Mouse (Mus musculus) lung, adult 18-20 months (tissue): Measurements from ENCODE around the gene Sept11.

Source experiments
- DNase-seq, 2 experiments: peaks; one replicate each; pipeline ENCODE4 v3.0.0; 2022; ENCODE audit warnings: mixed read lengths in 2 of 2

The Sept11 gene

DNA sequence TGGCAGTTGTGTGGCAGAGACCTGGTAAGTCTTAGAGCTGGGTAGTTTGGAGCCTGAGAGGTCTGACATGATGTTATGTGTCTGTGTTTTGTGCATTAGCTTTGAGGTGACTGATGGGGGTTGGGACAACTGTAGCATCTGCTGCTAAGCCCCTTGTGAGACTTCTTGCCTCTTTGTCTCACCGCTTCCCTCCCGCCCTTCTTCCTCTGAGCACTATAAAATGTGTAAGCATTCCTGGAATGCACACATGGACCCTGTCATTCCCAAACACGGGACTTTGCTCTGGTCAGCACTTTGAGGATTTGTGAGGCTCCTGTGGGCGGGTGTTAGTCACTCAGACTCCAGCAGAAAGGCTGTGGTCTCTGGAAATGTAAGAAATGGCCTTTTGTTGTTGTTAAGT is 36.7 kb downstream of the Sept11 start:
- DNase-seq: no peak

DNA sequence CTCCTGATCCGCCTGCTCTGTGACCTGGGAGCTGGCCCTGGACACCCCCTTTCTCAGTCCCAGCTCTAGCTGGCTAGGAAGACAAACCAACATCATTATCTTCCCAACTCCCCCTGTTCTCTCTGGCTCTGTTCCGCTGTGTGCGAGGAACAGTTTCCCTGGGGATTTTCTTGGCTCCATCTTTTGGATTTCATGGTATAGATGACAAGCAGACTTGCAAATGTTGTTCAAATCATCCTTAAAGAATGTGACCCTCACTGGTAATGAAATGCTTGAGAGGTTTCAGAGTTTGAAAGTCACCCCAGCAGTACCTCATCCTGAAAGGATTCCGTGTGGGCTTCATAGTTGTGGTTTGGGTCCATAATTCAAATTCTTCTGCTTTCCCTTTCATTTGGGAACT is 38.2 kb downstream of the Sept11 start:
- no peak for DNase-seq

DNA sequence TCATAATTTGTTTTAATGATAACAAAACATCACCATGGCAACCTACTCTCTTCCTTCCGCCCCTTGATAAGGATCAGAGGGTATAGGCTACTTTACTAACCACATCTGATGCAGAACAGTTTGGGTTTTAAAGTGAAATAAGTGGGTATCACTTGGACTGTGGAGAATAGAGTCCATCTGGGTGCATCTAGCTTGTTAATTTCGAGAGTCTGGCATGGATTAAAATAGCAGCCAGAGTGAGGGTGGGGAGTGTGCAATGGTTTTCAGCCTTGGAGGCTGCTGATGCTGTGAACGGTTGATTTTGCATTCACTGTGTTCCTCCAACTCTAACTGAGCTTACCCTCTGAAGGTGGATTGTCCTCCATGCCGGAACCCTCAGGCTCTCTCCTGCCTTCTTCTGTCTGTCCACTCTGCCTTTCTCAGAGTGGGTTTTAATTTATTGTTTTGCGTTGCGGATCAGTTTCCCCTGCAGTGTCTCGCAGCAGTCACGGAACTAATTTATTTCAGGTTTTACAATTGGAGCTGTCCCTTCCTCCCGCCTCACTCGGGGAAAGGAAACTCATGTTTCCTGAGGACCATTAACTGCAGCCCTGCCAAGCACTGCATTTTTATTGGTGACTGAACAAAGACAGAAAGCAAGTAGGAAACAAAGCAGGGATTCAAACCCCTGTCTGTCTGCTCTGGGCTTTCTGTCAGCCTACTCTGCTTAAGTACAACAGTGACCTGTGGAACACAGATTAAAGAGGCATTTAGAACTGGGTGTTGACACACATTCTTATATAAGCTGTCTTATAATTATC is 40.4 kb downstream of the Sept11 start:
- no peak for DNase-seq

DNA sequence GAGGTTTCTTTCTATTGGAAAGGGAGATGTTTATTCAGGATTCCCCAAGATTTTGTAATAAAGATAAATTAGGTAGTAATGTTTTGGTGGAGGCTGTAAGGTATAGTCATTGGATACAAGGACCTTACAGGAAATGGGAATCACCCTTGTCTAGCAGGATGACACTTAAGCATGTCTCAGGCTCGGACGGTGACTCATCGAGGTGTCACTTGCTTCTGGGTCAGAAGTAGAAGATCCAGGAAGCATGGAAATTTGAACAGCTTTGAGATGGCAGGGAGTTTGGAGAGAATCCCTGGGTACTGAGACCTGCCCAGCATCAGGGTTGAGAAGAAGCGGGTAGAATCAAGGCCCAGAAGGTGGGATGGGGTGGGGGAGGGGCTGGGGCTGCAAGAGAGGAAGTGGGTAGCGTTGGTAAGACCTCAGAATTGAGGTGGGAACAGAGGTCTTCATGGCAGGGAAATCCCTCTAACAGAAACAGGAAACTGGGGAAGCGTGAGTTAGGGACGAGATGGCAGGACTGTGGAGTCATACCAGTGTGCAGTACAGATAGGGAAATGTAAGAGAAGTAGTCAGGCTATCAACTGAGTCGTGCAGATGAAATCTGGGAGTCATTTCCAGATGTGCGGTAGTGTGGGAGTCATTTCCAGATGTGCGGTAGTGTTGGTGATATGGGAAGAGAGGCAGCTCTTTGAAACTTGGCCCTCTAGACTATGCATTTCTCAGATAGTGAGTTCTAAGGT is 42.3 kb downstream of the Sept11 start:
- no peak for DNase-seq

DNA sequence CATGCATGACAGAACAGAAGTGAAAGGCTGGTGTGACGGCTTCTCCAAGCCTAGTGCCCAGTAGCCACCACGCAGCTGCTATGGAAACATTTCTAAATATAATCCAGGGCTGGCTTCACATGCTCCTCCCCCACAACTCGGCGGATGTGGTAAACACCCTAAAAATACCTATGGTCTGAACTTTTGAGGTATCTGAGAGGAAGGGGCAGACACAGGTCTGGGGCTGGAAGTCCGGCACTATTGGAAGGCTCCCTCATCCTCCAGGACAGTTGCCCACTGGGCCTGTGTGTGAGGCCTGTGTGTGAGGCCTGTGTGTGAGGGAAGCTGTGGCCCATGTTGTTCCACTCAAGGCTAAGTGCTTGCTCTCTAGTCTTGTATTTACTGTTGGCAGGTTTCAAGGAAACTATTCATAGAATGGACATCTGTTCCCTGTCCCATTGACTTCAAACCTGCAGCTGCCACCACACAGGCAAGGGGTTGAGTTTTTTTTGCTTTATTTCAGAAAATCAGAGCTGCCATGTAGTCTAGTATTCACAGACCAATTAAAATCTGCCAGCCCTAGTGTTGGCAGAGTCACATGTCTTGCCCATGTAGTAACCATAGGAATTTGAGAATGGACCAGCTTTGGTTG is 43.8 kb downstream of the Sept11 start:
- peak; percentile 61 to 62 for DNase-seq

DNA sequence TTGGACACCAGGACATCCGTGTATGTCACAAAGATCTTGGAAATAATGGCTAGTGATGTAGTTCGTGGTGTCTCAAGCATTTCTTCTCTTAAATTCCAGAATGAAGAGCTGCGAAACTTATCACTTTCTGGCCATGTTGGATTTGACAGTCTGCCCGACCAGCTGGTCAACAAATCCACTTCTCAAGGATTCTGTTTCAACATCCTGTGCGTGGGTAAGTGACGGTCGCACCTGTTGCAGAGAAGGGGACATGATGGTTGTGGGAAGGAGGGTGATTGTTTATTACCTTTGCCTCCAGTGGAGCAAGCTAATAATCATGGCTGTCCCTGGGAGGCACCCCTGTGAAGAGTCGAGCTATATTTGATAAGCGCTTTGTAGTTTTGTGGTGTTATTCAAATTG is 46.1 kb downstream of the Sept11 start:
- no peak for DNase-seq

DNA sequence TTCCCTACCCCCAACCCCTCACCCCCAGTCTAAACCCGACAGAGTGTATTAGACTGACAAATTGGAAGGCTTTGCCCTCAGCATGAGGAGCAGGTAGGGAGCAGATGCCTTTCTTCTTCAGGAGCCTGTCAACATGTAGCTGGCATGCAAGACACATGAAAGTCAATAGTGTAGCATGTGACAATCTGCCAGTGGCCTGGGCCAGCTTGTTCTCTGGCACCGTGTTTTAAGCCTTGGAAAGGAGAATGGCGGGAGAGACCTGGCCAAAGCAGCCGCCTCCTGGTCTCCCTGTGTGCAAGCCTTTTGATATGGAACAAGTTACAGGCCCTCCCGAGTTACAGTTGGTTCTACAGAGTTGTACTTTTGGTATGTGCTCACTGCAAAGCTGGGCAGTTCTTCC is 47.5 kb downstream of the Sept11 start:
- no peak for DNase-seq

DNA sequence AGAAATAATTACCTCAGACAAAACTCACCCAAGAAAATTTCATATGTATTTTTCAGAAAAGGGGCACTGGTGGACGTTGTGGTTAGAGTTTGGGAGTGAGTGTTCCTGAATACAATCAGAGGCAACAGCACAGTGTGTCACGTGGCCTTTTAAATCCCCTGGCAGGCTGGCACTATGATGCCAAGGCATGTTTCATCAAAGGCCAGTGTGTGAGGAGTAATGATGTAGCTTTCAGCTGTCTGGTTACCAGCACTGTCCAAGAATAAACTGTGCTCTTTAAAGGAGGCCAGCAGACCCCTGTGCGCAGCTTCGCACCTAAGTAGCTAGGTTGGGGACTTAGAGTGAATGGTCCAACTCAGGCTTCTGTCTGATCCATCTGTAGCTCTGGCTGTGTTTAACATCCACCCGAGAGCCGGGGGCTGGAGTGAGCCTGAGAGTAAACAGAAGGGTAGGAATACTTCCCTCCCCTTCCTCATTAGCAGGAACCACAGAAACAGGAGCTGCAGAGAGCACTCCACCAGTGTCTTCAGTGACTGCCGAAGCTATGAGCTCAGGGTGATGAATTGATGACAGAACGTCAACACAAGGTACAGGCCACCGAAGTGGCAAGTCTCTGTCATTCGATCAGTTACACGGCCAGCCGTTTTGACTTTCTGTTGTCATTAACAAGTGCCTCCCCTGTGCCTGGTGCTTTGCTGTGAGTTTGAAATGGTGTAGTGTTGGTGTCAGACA is 50.3 kb downstream of the Sept11 start:
- DNase-seq: no peak

DNA sequence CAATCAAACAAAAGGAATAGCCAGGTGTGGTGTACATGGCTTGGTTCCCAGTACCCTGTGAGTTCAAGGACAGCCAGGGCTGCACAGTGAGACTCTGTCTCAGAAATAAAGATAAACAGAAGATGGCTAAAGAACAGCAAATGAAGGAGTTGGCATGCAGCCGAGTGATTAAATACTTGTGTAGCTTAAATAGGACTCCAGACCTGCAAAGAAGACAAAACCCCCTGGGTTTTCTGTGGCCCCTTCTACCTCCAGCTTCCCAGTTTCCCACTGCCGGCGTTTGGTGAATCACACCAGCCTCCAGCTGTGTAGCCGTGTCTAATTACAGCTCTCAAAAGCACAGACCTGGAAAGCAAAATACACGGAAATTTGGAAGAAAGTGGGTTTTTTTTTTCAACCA is 51.6 kb downstream of the Sept11 start:
- no peak for DNase-seq

DNA sequence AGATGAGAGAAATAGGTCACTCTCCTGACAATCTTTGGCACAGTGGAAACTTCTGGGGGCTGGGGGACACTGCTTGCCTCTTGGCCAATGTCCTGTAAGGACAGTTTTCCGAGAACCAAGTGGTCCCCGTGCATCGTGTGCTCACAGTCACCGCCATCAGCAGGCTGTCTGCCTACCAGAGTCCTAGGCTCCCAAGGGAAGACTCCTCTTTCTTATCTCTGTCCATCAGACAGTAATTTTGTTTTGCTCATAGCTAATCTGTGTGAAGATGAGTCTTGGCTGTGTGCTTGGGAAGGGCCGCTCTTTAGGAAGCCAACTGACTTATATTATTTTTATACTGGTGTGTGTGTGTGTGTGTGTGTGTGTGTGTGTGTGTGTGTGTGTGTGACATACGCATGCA is 52.3 kb downstream of the Sept11 start:
- no peak for DNase-seq

DNA sequence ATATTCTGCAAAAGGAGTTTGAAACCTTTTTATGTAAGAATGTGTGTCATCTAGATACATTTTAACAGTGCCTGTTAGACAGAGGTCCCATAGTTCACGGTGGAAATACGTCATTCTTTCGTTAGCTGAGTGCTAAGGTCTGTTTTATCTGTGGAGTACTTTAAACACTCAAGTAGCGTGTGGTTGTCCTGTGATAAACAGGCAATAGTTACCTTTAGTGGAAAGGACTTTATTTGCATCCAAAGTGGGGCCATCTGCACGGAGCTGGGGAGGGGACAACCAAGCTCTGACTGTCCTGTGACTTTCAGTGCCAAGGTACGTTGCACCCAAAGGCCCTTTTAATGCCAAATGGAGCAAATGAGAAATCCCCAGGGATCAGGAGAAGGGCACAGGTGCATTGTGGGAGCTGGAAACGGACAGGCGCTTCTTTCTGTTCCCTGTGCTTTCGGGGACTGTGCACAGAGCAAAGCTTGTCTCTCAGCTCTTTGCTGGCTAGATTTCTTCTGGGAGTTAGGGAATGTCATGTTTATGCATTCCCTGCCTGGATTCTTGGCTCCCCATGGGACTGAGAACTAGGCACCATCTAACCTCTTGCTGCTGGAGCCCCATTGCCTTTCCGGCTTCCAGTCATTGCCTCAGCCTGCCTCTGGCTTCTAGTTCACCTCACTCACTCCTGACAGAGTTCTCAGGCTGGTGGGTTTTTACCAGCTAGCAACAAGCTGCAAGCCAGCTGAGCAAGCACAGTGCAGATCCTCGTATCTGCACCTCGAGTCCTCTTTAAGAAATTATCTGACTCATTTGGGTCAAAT is 56.9 kb downstream of the Sept11 start:
- DNase-seq: peak; percentile 33 to 38

DNA sequence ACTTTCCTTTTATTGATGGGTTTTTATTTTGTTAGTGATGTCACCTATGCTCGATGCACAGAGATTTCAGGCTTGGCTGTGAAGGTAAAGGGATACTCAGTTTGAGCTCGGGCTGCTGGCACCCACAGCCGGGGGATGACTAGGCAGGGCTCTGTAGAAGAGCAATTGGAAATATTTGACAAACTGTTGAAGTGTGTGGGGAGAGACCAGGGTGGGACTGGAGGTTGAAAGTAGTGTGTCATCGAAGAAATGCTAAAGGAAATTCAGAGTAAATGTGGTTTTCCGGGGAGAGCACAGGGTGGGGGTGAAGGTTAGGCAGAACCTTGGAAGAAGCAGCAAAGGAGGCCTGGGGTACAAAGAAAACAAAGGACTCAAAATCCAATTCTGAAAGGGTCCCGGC is 58.7 kb downstream of the Sept11 start:
- peak; percentile 17 to 24 for DNase-seq

DNA sequence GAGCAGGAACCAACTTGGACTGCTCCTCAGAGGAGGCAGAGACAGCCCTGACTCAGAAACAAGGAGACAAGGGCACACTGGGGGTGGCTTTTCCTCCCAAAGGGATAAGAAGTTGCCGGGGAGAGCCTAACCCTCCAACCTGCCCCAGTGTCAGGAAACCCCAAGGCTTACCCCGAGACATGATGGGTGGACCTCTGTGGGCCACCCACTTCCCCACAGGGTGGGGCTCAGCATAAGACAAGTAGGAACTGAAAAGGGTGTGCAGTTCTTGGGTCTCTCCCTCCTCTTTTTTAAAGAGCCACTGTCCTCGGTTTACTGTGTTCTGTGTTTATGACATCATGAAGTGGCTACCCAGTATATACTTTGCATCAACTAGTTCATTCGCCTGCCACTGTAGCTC is 59.2 kb downstream of the Sept11 start:
- DNase-seq: peak; percentile 35 to 40

DNA sequence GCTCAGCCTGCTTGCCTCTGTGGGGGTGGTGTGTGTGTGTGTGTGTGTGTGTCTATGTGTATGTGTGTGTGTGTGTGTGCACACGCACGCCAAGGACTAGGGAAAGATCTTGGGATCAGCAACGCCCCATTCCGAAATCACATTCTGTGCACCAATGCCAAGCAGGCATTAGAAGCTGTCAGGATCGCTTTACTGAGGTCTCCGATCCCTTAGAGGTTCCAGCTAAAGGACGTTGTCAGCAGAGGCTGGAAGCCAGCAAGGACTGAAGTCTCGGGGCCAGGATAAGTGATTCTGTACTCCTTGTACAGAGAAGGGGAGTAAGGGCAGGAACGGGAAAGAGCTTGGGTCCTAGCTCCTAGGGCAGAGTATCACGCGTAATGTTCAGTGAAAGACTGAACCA is 61.2 kb downstream of the Sept11 start:
- DNase-seq: no peak

DNA sequence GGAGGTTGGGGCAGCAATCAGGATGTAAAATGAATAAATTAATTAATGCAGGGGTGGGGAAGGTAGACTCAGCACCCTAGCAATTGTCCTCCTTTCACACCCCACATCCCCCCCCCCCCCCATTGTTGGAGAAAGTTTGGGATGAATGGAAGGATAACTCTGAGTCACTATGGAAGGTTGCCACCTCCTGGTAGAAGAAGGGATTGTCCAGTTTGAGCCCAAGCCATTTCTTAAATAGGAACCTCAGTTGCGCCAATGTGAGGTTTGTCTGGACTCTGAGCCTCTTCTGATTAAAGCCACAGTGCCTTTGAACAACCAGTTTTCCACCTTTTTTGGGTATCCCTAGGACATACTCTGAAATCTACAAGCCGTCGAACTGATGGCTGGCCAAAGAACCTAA is 70.3 kb downstream of the Sept11 start:
- DNase-seq: peak in 1 of 2 experiments; percentile 55

DNA sequence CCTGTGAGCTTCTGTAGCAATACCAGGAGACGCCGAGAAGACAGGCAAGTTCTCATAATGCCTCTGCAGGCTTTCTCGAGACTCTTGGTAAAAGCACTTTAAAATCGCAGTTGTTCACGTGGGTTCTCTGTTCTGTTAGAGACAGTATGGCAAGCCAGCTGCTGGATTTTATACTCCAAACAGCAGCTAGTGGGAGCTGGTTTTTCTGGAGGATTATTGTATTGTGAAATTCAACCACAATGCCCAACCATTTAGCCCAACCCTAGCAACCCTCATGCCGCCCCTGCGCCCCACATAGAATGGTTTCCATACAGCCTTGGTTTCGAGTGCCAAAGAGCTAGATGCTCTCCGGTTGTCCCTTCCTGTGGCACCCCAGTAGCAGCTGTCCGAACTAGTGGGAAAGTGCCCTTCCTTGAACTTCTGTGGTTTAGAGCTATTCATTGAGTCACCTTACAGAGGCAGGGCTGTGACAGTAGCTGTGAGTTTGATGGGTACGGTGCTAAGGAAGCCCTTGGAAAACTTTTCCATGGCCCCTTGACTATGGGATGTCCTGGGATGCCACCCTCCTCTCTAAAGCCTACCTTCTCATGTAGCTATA is 74.8 kb downstream of the Sept11 start:
- no peak for DNase-seq

DNA sequence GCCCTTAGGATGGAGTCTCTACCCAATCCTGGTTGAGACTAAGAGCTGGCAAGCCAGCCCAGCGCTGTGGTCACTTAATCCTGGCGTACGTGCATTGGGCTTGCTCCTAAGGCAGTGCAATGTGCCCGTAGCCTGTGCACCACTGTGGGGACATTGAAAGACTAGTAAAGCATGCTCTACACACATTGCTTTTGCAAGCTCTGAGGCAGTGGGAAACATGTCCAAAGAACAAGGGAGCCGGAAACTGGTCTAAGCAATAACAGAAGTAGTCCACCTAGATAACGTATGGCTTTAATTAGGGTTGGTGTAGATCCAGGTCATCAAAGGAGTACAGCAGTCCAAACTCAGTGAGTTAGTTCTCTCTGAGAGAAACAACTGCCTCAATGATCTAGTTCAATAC is 75.4 kb downstream of the Sept11 start:
- DNase-seq: no peak

DNA sequence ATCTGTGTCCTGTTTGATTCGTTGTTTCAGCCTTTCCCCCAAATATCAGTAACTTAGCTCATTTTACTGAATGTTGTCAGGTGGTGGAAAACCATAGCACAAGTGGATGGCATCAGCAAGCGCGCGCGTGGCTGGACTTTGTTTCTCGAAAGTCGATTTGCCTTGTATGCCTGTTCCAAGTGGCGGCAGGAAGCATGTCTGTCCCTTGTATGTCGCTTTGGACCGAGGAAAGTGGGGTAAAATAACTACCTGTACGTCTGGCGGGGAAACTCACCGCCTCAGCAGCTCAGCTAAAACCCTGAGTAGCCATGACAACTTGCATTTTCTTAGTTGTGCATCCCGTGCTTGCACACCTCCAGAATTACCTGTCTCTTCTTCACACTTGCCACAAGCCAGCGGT is 78.2 kb downstream of the Sept11 start:
- DNase-seq: no peak

DNA sequence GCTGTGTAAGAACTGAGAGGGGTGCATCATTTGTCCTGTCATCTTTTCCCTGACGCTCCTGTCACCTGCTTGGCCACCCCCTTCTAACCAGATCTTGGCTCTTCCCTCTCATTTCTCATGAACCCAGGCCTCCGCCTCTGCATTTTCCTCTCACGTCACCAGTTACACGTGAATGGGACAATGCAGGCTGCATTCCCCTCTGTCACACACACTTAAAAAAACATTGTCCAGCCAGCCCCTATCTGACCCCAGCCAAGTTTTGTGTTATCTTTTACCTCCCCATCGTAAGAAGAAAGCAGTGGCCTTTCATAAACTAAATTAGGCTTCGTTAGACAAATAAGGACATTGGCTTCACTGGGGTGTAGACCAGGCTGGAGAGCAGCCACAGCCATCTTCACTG is 79.3 kb downstream of the Sept11 start:
- DNase-seq: no peak

DNA sequence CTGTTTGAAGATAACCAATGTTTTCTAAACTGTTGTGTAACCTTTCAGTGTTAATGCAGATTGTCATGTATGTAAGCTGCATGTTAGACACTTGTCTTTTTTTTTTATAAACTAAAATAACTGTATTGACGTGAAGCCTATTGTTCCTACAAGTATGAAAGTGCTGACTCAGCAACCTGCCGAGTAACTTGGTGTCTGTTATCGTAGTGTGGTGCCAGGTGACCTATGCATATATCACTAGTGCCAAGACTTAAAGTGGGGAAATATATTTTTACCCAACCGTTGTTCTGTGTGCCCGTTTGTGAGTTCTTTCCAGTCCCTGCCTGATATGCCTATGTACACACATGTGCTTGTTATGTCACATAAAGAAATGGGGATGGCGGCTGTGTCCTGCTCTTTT is 81.4 kb downstream of the Sept11 start:
- no peak for DNase-seq

DNA sequence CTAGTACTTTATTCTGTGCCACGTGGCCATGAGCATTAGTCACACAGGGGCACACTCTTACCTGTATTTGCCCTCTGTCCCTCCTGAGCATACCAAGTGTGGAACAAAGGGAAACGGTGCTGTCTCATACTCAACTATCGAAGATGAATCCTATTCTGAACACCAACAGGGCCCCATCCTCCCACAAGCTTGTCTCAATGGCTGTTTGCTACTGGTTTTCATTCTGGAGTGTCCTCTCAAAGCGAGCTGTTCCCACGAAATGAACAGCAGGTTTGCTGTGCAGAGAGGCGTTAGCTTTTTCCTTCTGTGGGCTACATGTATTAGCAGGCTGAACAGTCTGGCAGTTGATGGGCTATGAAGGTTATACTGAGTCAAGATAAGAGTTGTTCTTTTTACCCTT is 85.4 kb downstream of the Sept11 start:
- DNase-seq: no peak

DNA sequence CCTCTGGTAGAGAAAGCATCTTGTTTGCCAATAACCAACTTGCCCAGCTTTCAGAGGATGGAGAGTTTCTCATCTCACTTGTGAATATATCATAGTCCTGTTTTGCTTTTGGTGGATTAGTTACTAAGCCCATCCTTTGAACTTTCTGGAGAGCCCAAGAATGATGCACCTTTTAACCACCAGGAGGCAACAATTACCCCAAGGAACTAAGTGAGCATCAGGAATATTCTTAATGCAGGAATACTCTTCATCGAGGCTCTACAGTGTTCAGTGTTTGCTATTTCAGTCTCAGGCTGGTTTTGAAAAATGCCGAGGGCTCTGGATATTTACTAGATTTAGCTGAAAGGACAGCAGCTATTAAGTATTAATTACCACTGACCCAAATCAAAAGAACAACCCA is 87.0 kb downstream of the Sept11 start:
- no peak for DNase-seq
